Mouse (Mus musculus) liver, embryonic 13.5 days (tissue): ENCODE results near the gene Phlda2. TPM values are rescaled to one million over a fixed set of nuclear protein-coding genes. Genes with fewer than 3 reads are reported as not detected.
A peak's percentile ranks its signal among the peaks of the same experiment; 100 is the strongest.

Experiments
- ATAC-seq: fragments of 200-750 bp; cut with Nextera tagmentation; 2 replicates; pipeline ENCODE4 v1.8.0; 2017; ENCODE audit warnings: low read depth, mild to moderate bottlenecking, moderate number of reproducible peaks, moderate library complexity
- DNase-seq: peaks from one replicate; pipeline ENCODE4 v3.0.0; 2022
- H3K27ac ChIP-seq: fragments of 300-500 bp; sonication (generic); 2 replicates; pipeline ENCODE4 v1.5.1; 2015; ENCODE audit warnings: moderate library complexity, mild to moderate bottlenecking, inconsistent platforms
- H3K27me3 ChIP-seq: fragments of 300-500 bp; sonication (generic); 2 replicates; pipeline ENCODE4 v1.6.1; 2015; ENCODE audit warnings: mild to moderate bottlenecking, inconsistent platforms
- H3K36me3 ChIP-seq: fragments of 300-500 bp; sonication (generic); 2 replicates; pipeline ENCODE4 v1.6.1; 2015; ENCODE audit warnings: mild to moderate bottlenecking, inconsistent platforms
- H3K4me1 ChIP-seq: fragments of 300-500 bp; sonication (generic); replicated peaks from 2 replicates; pipeline ENCODE4 v1.6.1; 2015; ENCODE audit warnings: inconsistent platforms
- H3K4me2 ChIP-seq: fragments of 300-500 bp; sonication (generic); 2 replicates; pipeline ENCODE4 v1.6.1; 2015; ENCODE audit warnings: inconsistent platforms, mild to moderate bottlenecking, moderate library complexity
- H3K4me3 ChIP-seq: fragments of 300-500 bp; sonication (generic); replicated peaks from 2 replicates; pipeline ENCODE4 v1.5.1; 2015; ENCODE audit warnings: mild to moderate bottlenecking, inconsistent platforms
- H3K9ac ChIP-seq: fragments of 300-500 bp; sonication (generic); 2 replicates; pipeline ENCODE4 v1.6.1; 2015; ENCODE audit warnings: mild to moderate bottlenecking, inconsistent platforms
- H3K9me3 ChIP-seq: fragments of 300-500 bp; sonication (generic); replicated peaks from 2 replicates; pipeline ENCODE4 v1.6.1; 2016; ENCODE audit warnings: inconsistent platforms
- WGBS: fragments of 180-500 bp; shearing (Covaris S2); methylation state at CpG from one replicate; pipeline ENCODE4 v1.1.7; 2015; ENCODE audit not compliant: insufficient replicate concordance; 5-methylcytosine and 5-hydroxymethylcytosine counted together
- polyA plus RNA-seq: library from polyadenylated mRNA; unstranded; fragments of >200 nt; fragmentation: Nextera tagmentation; extraction: Ambion mirVana; gene quantifications from 2 replicates; pipeline ENCODE4 v1.2.1, GENCODE M21; 2015

Phlda2 gene
- polyA plus RNA-seq, 1 experiment from 2014 or later: 23.6 TPM

DNA sequence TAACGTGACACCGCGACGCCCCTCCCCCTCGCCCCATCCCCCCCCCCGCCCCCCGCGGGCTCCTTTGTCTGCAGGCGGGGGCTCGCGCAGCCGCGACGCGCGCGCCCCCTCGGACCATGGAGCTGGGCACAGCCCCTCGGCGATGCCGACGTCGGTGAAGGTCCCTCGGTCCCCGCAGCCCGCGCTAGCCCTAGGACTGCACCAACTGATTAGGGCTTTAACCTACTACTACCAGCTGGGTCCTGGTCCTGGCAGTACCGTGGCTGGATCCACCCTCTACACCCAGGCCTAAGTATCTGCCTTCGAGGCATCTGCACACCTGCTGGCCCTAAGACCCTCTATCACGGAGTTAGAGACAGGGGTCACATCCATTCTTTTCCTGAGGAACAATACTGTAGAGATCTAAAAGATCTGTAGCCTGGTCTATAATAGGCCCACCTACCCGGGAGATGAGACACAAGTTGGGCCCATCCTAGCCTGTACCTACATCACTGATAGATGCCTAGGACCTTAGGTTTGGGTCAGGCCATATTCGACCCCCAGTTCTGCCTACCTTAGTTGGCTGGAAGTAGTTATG lies 41.6 kb downstream of the Phlda2 start:
- H3K27me3 ChIP-seq: peaks cover 97% of the 10 kb centered on the region
- peaks cover 33% of the 10 kb centered on the region for H3K9me3 ChIP-seq
- peak overlapping the region; percentile 64 for H3K4me2 ChIP-seq
- ATAC-seq: peak; percentile 25
- DNase-seq: no peak
- no peak overlapping the region for H3K27ac ChIP-seq
- peaks cover 41% of the 10 kb centered on the region for H3K4me1 ChIP-seq
- WGBS: 26% methylated on average over 27 of the region's 32 CpGs
- H3K9ac ChIP-seq: peak overlapping the region; percentile 22; the same call in 1 of the 2 replicates
- H3K36me3 ChIP-seq: peaks cover 5% of the 10 kb centered on the region; the same call in 1 of the 2 replicates
- H3K4me3 ChIP-seq: peak overlapping the region; percentile 54

DNA sequence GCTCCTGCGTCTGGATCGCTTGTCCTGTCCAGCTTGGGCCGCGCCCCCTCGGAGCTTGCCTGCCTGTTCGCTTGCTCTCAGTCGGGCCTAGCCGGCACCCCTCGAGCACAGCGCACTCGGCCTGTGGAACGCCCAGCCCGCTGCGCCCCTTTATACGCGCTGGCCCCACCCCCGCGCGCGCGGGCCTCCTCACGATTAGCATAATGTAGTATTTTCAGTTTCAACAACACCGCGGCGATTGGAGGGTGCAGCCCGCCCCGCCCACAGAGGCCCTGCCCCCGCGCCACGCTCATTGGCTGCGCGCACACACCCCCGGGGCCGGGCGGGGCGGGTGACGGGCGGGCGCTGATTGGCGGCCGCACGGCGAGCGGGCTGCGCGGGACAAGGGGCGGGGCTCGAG lies 42.1 kb downstream of the Phlda2 start, which contains the start of gene Cdkn1c:
Cdkn1c (minus strand) TSS at position 177 of the 400 bp plus-strand sequence.
- ATAC-seq: peak; percentile 88
- peaks cover 95% of the 10 kb centered on the region for H3K27me3 ChIP-seq
- H3K4me1 ChIP-seq: peaks cover 42% of the 10 kb centered on the region
- H3K4me2 ChIP-seq: peak within 1 kb of the TSS; percentile 64
- H3K4me3 ChIP-seq: peak within 1 kb of the TSS; percentile 54
- H3K9me3 ChIP-seq: peaks cover 33% of the 10 kb centered on the region
- DNase-seq: peak; percentile 78
- 16% methylated on average over 47 of the region's 48 CpGs for WGBS
- peak within 1 kb of the TSS; percentile 32; the same call in 1 of the 2 replicates for H3K27ac ChIP-seq
- peak within 1 kb of the TSS; percentile 58 for H3K9ac ChIP-seq
- peaks cover 5% of the 10 kb centered on the region; the same call in 1 of the 2 replicates for H3K36me3 ChIP-seq

DNA sequence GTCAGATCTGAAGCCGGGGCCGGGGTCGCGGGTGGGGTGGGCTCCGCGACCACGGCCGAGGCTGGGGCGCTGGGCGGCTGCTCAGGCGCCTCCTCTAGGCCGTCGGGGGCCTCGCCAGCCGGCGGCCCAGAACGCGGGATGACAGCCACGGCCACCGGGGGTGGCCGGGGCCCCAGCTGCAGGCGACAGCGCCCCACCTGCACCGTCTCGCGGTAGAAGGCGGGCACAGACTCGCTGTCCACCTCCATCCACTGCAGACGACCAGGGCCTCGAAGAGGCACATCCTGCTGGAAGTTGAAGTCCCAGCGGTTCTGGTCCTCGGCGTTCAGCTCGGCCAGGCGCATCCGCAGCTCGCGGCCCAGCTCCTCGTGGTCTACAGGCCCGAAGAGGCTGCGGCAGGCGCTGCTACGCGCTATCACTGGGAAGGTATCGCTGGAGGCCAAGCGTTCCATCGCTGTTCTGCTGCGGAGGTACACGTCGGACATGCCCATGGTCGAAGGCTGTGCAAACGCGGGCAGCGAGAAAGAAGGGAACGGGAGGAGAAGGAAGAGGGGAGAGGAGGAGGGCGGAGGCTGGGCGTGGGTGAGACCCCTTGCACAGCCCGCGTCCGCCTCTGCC lies 42.6 kb downstream of the Phlda2 start:
- peaks cover 5% of the 10 kb centered on the region; the same call in 1 of the 2 replicates for H3K36me3 ChIP-seq
- 34% methylated on average over 60 of the region's 60 CpGs for WGBS
- peak overlapping the region; percentile 64 for H3K4me2 ChIP-seq
- H3K9ac ChIP-seq: peak overlapping the region; percentile 58
- no peak for DNase-seq
- peak overlapping the region; percentile 54 for H3K4me3 ChIP-seq
- H3K4me1 ChIP-seq: peaks cover 39% of the 10 kb centered on the region
- H3K27ac ChIP-seq: no peak overlapping the region; the same call in 1 of the 2 replicates
- H3K9me3 ChIP-seq: peaks cover 33% of the 10 kb centered on the region
- no peak for ATAC-seq
- H3K27me3 ChIP-seq: peaks cover 90% of the 10 kb centered on the region

DNA sequence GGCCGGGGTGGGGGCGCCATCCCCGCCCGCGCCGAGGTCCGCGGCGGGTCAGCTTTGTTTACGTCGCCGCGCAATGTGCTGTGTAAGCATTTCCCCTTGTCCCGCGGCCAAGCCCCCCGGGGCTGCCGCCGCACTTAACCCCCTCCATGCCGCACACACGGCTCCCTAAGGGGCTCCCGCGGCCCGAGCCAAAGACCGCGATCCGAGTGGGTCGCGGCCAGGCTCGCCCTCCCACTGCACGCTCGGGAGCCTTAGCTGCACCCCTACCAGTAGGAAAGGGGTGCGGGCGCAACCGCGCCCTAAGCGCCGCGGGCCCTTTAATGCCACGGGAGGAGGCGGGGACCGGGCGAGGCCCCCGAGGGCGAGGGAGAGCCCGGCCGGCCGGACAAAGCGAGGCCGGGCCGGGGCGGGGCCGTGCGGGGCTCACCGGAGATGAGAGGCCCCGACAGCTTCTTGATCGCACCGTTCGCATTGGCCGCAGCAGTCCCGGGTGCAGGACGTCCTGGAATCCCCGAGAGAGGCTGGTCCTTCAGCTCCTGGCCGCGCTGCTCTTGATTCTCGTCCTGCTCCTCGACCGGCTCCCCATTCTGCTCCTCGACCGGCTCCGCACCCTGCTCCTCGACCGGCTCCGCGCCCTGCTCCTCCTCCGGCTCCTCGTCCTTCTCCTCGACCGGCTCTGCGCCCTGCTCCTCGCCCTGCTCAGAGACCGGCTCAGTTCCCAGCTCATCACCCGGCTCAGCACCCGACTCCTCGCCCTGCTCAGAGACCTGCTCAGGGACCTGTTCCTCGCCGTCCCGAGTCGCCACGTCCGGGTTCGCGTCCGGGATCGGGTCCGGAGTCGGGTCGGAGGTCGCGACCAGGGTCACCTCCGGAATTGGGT lies 43.4 kb downstream of the Phlda2 start:
- peak overlapping the region; percentile 64 for H3K4me2 ChIP-seq
- peaks cover 82% of the 10 kb centered on the region for H3K27me3 ChIP-seq
- no peak for DNase-seq
- H3K27ac ChIP-seq: peak overlapping the region; percentile 32; the same call in 1 of the 2 replicates
- H3K9me3 ChIP-seq: peaks cover 33% of the 10 kb centered on the region
- H3K9ac ChIP-seq: peak overlapping the region; percentile 58
- peaks cover 5% of the 10 kb centered on the region; the same call in 1 of the 2 replicates for H3K36me3 ChIP-seq
- WGBS: 25% methylated on average over 100 of the region's 100 CpGs
- ATAC-seq: no peak
- peak overlapping the region; percentile 54 for H3K4me3 ChIP-seq
- peaks cover 32% of the 10 kb centered on the region for H3K4me1 ChIP-seq

DNA sequence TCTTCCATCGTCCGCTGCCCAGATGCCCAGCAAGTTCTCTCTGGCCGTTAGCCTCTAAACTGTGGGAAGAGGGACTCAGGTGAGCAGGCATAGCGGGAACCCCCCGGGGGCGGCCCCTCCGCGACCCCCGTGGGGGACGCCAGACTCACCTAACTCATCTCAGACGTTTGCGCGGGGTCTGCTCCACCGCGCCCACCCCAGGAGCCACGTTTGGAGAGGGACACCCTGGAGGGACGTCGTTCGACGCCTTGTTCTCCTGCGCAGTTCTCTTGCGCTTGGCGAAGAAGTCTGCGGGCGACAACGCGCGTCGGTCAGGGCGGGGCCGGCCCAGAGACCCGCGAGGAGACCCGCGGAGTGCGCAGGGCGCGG lies 44.0 kb downstream of the Phlda2 start:
- Histone ChIP-seq H3K9ac (peak overlapping the region; percentile 58), H3K9me3 (peaks cover 33% of the 10 kb centered on the region), H3K36me3 (peaks cover 5% of the 10 kb centered on the region; the same call in 1 of the 2 replicates), H3K27me3 (peaks cover 76% of the 10 kb centered on the region), H3K4me3 (peak overlapping the region; percentile 54), H3K27ac (no peak overlapping the region), H3K4me2 (peak overlapping the region; percentile 64), H3K4me1 (peaks cover 25% of the 10 kb centered on the region)
- 16% methylated on average over 38 of the region's 38 CpGs for WGBS
- no peak for ATAC-seq
- no peak for DNase-seq

Other genes with a start within 250 kb of the Phlda2 start
- gene Cdkn1c, start 42.1 kb downstream of the Phlda2 start, polyA plus RNA-seq: 178 and 199 TPM in 2 replicates
- gene Slc22a18, start 29.4 kb downstream of the Phlda2 start, polyA plus RNA-seq: 6.2 and 6.7 TPM in 2 replicates
- gene Nap1l4, start 46.0 kb upstream of the Phlda2 start, polyA plus RNA-seq: 96.7 and 108 TPM in 2 replicates
- gene Cars, start 96.9 kb upstream of the Phlda2 start, polyA plus RNA-seq: 64.3 and 69.3 TPM in 2 replicates
- 0.54 and 0.64 TPM in 2 replicates for gene Tnfrsf26, start 125.6 kb upstream of the Phlda2 start, polyA plus RNA-seq
- gene Tnfrsf22, start 146.5 kb upstream of the Phlda2 start, polyA plus RNA-seq: 1.0 and 1.2 TPM in 2 replicates
- 0.17 and 0.44 TPM in 2 replicates for gene Tnfrsf23, start 182.7 kb upstream of the Phlda2 start, polyA plus RNA-seq